Mouse (Mus musculus): ENCODE data around the gene Gnaz.

DNA sequence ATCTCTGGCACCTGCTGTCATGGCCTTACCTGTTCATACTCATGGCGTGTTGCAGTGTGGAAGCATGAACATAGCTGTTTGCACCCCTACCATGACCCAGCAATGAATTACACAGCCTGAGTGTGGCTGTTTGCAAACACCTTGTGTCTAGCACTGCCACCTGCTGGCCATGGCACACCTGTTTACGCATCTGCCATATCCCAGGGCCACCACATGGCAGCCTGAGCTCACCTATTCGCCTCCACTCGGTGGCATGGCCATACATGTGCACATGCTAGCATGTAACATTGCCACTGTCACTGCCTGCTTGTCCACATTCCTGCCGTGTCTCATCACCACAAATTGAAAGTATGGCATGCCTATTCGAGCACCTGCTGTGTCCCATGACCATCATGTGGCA, 37.4 kb upstream of the Gnaz start:
- TF ChIP-seq CTCF (IDR thresholded peaks at IDR 0.05; ENCODE audit: borderline replicate concordance, insufficient read depth, low read length) (peak; percentile 37; the same call in 1 of the 2 replicates), POLR2A (IDR thresholded peaks at IDR 0.05; ENCODE audit: low read depth, low read length) (no peak)

Data from embryonic fibroblast, embryonic 13.5 days (primary cell).